Mouse (Mus musculus) layer of hippocampus, postnatal 10 days (tissue): ENCODE results near the gene Mrps31. TPM values are rescaled to one million over a fixed set of nuclear protein-coding genes. Genes with fewer than 3 reads are reported as not detected.

Source experiments
- DNase-seq, 2 experiments: peaks; one replicate each; pipeline ENCODE4 v3.0.0; 2021; ENCODE audit warnings: low spot score in 2 of 2
- long read RNA-seq: library from polyadenylated mRNA; stranded (forward); transcript quantifications from one replicate; pipeline ENCODE4 v2.0.0, GENCODE M21; 2023
- total RNA-seq, 2 experiments: library from RNA; stranded (reverse); gene quantifications; 2 replicates each; pipeline ENCODE4 v1.2.3; 2021

Gene Mrps31
- total RNA-seq: 10 to 100 TPM; 19.5 to 20.7 TPM
- long read RNA-seq, transcript Mrps31-201 (7 exons, 1,515 nt): major isoform, 40 of 43 reads
- long read RNA-seq, partial matches to known transcripts: 2 of 43 reads
- long read RNA-seq, other reads (novel, unspliced or antisense): 1 of 43 reads

GRCm38 (mm10) chr8:22411282-22411702 is at the start of gene Mrps31:
Gene Mrps31 (plus strand): TSS chr8:22411361.
- DNase-seq: peak; percentile 84 to 89

- no peak for DNase-seq
Measured at GRCm38 (mm10) chr8:22376311-22376710, 34.9 kb upstream of the Mrps31 start.

- peak; percentile 40 to 66 for DNase-seq
Measured at GRCm38 (mm10) chr8:22376903-22377302, 34.3 kb upstream of the Mrps31 start.

GRCm38 (mm10) chr8:22380934-22381333 is 30.2 kb upstream of the Mrps31 start:
- DNase-seq: no peak

GRCm38 (mm10) chr8:22382824-22383595 is 28.2 kb upstream of the Mrps31 start:
- no peak for DNase-seq

- DNase-seq: no peak
Measured at GRCm38 (mm10) chr8:22385158-22385557, 26.0 kb upstream of the Mrps31 start.

- no peak for DNase-seq
Measured at GRCm38 (mm10) chr8:22389874-22390273, 21.3 kb upstream of the Mrps31 start.

GRCm38 (mm10) chr8:22390766-22391463 is 20.2 kb upstream of the Mrps31 start:
- DNase-seq: no peak

- no peak for DNase-seq
Measured at GRCm38 (mm10) chr8:22394471-22394870, 16.7 kb upstream of the Mrps31 start.

- no peak for DNase-seq
Measured at GRCm38 (mm10) chr8:22395256-22395655, 15.9 kb upstream of the Mrps31 start.

- DNase-seq: no peak
Measured at GRCm38 (mm10) chr8:22397811-22398141, 13.4 kb upstream of the Mrps31 start.

- peak; percentile 89 to 92 for DNase-seq
Measured at GRCm38 (mm10) chr8:22398142-22398951, 12.8 kb upstream of the Mrps31 start, which contains the start of gene Slc25a15. Gene Slc25a15 (minus strand): TSS chr8:22398597.

GRCm38 (mm10) chr8:22399285-22399880 is 11.8 kb upstream of the Mrps31 start:
- no peak for DNase-seq

GRCm38 (mm10) chr8:22400593-22400992 is 10.6 kb upstream of the Mrps31 start:
- DNase-seq: no peak

- no peak for DNase-seq
Measured at GRCm38 (mm10) chr8:22403235-22403634, 7.9 kb upstream of the Mrps31 start.

GRCm38 (mm10) chr8:22405733-22406132 is 5.4 kb upstream of the Mrps31 start:
- no peak for DNase-seq

GRCm38 (mm10) chr8:22410688-22411281 is 376 bp upstream of the Mrps31 start:
- DNase-seq: no peak

- DNase-seq: no peak
Measured at GRCm38 (mm10) chr8:22411971-22412370, 810 bp downstream of the Mrps31 start.
